ENCODE assay signal across 8 mouse cellular contexts in the genomic region with DNA sequence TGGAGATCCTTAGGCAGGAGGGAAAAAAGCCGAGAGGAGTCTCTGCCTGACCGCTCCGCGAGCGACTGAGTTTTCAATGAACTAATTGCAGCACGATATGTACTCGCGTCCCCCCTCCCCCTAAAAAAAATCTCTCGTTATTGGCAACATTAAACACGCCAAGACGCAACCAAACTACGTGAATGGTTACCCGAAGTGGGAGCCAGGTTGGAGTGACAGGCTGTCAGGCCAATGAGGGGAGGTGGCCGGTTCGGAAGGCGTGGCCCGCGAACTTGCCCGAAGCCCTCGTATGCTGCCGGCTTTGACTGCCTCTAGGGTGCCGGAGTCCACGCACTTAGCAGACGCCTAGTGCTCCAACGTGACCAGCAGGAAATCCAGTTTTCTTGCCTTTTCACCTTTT. TPM values are rescaled to one million over a fixed set of nuclear protein-coding genes. Genes with fewer than 3 reads are reported as not detected.
DNase-seq lines count a peak whose midpoint lies in the region; ATAC-seq and TF ChIP-seq lines count a peak whose summit lies in the region.

Gene Hmgn5 (minus strand): TSS at position 122 of the 400 bp plus-strand sequence.

- no peak within 1 kb of the TSS for H3K27ac ChIP-seq in cortical plate, adult 2 months (ENCODE audit: insufficient read depth, low read length)

- intact Hi-C loops in left cerebral cortex, postnatal 10 days (cut with DNase I): no loop called here

- H3K4me1 ChIP-seq in cortical plate, adult 2 months (ENCODE audit: control insufficient read depth, insufficient read depth, low read length): no peaks in the 10 kb centered on the region

- ATAC-seq in activated CD4-positive, CD25-positive, alpha-beta regulatory T cell, adult 4 months: peak; percentile 92
- peak; percentile 89 for ATAC-seq in inflammation-experienced regulatory T-cells, adult 6 months
- ATAC-seq in megakaryocyte-erythroid progenitor cell, adult 5-6 weeks (replicated peaks; ENCODE audit: low FRiP score, low TSS enrichment, poor library complexity, severe bottlenecking): peak; percentile 96

- peak within 1 kb of the TSS; percentile 60 for H3K4me3 ChIP-seq in cortical plate, adult 2 months (ENCODE audit: insufficient read depth, low read length)

- TF ChIP-seq CTCF in cortical plate, adult 2 months (IDR thresholded peaks at IDR 0.05; ENCODE audit: extremely low read depth, insufficient read depth, low read length): no peak

- DNase-seq in gastrocnemius, postnatal 10 days: peak; percentile 88
- peak; percentile 86 to 93 for DNase-seq in left cerebral cortex, postnatal 10 days (ENCODE audit: extremely low spot score in 1 of 2, low spot score in 2 of 2)
- DNase-seq in right cerebral cortex, postnatal 25 days: peak; percentile 81
- peak; percentile 89 to 94 for DNase-seq in urinary bladder, postnatal 4 days (ENCODE audit: low spot score in 2 of 2)

- no peak for TF ChIP-seq POLR2A in cortical plate, adult 2 months (IDR thresholded peaks at IDR 0.05; ENCODE audit: extremely low read depth, insufficient read depth, low read length)

RNA-seq across cellular contexts. Expression of gene Hmgn5, which starts in this region (rescaled TPM):
- polyA plus RNA-seq in activated CD4-positive, CD25-positive, alpha-beta regulatory T cell, adult 4 months (2017; shearing (Covaris generic)): 10 to 100 TPM; 30.4 to 31.7 TPM
- polyA plus RNA-seq in cortical plate, adult 2 months (2012; rRNA removed): 5.3 and 7.6 TPM in 2 replicates
- 1 to 10 TPM; 2.9 to 3.8 TPM for total RNA-seq in gastrocnemius, postnatal 10 days (2021)
- polyA plus RNA-seq in inflammation-experienced regulatory T-cells, adult 6 months (2017; shearing (Covaris generic)): 10 to 100 TPM; 13.1 to 45.0 (median 23.0) TPM
- total RNA-seq in left cerebral cortex, postnatal 10 days (2021): 1 to 10 TPM; 3.5 to 4.5 TPM
- 81.0 and 104 TPM in 2 replicates for total RNA-seq in megakaryocyte-erythroid progenitor cell, adult 5-6 weeks (2014; fragmentation: Nextera tagmentation)
- total RNA-seq in megakaryocyte-erythroid progenitor cell, adult 5-6 weeks (2017): 94.9 and 102 TPM in 2 replicates

Comparison
In these comparisons a context has a peak if more than half of its experiments do, and no peak if none do; other contexts are left out.
1. RNA of gene Hmgn5 (total RNA-seq): 81.0 to 104 TPM in megakaryocyte-erythroid progenitor cell, adult 5-6 weeks; 3.5 to 4.5 TPM in left cerebral cortex, postnatal 10 days and 2.9 to 3.8 TPM in gastrocnemius, postnatal 10 days; every median in the first group is over 10 times any median in the second.
2. Peak in every context shown above with its lines, with median percentiles within 50 percentile points of each other: ATAC-seq and DNase-seq.